Mouse (Mus musculus) erythroblast, embryonic 14.5 days (primary cell): ENCODE measurements around the gene Txnip.

ENCODE experiments used
- GATA1 ChIP-seq: IDR thresholded peaks from 2 replicates; pipeline ENCODE4 v1.6.1; 2012; ENCODE audit warnings: low read length, inconsistent platforms, mixed read lengths
- TAL1 ChIP-seq: IDR thresholded peaks from 3 replicates; pipeline ENCODE4 v1.6.1; 2012; ENCODE audit warnings: low read length, inconsistent platforms, mixed read lengths

GRCm38 (mm10) chr3:96540740-96541139 lies 17.0 kb upstream of the Txnip start:
- TF ChIP-seq TAL1 (no peak), GATA1 (no peak)
